Mouse (Mus musculus) inflammation-experienced regulatory T-cells, adult 6 months (primary cell): ENCODE measurements around the gene Pex14. TPM values are rescaled to one million over a fixed set of nuclear protein-coding genes. Genes with fewer than 3 reads are reported as not detected.

Source experiments
- ATAC-seq: one replicate; pipeline ENCODE4 v1.8.0; 2017
- polyA plus RNA-seq, 3 experiments: library from polyadenylated mRNA; unstranded; fragments of 100-300 nt; shearing (Covaris generic); gene quantifications; one replicate each; pipeline ENCODE4 v1.2.1; 2017

Gene Pex14
- polyA plus RNA-seq, 3 experiments from 2014 or later, result 13.0 to 18.4 (median 14.2) TPM

GRCm38 (mm10) chr4:149055847-149056246, 43.8 kb downstream of the Pex14 start:
- ATAC-seq, result no peak

GRCm38 (mm10) chr4:149049351-149050159, 50.1 kb downstream of the Pex14 start:
- ATAC-seq, result no peak

GRCm38 (mm10) chr4:149048625-149049228, 50.9 kb downstream of the Pex14 start:
- no peak for ATAC-seq

DNA sequence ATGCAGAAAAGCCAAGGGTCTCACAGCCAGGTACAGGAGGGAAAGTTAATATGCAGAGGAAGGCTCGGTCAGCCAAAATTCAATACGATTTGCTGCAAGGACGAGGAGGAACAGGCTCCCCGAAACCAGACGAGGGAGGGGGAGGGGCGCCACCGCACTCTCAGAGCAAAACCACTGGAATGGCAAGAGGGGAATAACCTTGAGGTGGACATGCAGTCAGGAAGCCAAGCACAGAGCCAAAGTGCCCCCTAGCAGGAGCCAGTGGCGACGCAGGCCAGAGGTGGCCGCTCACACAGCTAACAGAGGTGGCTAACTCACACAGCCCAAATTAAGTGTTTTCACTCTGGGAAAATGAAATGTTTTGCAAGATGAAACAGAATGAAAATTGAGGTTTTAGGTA, 52.3 kb downstream of the Pex14 start:
- ATAC-seq, result no peak

DNA sequence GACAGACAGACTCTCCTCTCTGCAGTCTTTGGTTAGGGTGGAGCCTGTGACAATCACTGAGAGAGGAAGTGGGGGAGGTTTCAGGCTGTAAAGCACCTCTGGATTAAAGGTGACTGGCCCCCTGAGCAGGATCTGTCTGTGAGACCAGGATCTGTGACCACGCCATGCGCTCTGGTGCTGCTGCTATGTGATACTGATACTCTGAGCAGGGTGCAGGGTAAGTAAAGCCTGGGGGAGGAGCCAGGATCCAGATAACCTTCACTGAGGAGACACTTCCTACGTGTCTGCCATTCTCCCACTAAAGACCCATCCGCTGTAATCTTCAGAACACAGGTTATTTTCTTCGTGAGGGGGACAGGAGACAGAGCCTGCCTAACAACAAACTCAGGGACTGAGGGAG, 53.8 kb downstream of the Pex14 start:
- no peak for ATAC-seq

DNA sequence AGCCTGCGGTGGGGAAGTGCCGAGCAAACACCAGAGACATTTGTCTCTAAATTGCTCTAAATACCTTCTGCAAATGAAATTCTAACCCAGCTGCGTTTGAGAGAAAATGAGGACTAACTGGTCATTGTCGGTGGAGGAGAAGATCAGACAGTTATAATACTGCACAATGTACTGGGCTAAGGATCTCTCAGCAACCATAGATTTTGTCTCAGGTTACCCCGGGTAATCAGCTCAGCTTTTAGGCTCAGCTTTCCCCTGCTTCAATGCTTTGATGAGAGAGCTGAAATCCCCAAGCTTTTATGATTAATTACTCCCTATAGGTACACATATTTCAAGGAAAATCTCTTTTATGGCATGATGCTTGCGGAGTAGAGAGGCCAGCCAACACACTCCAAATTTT, 59.4 kb downstream of the Pex14 start:
- ATAC-seq, result no peak

DNA sequence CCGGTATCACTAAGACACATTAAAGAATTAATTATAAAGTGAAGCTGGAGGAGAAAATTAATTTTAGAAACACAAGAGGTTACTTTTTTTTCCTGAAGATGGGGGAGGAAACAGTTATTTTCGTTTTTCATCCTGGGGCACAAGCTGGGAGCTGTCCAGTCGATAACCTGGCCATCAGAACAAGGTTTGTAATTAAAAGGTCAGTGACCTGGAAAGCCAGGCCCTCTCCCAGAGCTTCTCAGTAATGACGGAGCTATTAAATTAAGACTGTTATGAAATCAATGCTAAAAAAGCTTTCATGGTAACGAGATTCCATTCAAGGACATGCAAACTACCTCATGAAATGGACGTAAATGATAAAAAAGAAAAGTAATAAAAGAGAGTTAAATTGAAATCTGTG, 62.0 kb downstream of the Pex14 start:
- no peak for ATAC-seq

DNA sequence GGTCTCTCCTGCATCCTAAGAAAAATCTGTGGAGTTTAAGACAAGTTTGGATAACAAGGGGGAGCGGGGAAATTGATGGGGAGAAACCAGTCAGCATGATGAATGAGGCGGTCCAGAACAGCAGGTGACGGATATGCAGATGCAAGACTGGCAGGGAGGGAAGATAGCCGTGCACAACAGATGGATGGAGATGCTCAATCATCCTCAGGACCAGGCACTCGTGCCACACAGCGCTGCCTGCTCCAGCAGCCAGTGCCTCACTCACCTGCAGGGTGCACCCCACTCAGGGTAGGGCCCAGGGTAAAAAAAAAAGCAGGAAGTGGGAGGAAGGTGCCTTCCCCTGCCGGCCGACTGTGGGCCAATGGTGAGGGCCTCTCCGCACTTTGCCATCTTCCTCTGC, 63.1 kb downstream of the Pex14 start:
- no peak for ATAC-seq

DNA sequence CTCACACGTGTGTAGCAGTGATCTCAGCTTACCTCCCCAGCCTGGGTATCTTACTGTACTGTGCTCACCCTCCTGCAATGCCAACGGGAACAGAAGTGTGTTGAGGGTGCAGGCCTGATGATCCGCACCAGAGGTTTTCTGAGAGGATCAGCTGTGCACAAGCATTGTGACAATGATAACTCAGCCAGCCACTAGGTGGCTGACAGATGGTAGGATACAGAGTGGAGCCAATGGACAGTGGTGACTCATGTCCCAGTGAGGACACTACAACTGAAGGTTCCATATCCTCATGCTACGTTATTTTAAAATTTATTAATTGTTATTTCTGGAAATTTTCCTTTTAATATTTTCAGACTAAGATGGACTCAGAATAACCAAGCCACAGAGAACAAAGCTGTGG, 68.2 kb downstream of the Pex14 start:
- ATAC-seq, result no peak

GRCm38 (mm10) chr4:149027571-149027970, 72.1 kb downstream of the Pex14 start:
- no peak for ATAC-seq

GRCm38 (mm10) chr4:149025242-149025641, 74.4 kb downstream of the Pex14 start:
- no peak for ATAC-seq

DNA sequence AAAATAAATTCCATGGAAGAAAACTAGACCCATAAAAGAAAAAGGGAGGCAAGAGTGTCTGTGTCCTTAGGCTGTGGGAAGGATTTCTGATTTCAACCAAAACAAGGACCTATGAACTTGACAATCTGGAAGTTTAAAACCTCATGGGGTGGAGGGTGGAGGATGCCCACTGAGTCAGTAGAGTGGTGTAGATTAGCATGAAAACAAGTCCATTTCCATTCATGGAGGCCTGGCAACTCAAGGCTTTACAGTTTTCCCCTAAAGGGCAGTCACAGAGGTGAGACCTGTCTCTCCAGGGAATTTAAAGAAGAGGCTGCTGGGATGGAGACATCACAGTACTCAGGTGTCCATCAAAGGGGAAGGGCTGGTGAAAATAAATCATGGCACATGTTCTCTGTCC, 78.7 kb downstream of the Pex14 start:
- no peak for ATAC-seq

DNA sequence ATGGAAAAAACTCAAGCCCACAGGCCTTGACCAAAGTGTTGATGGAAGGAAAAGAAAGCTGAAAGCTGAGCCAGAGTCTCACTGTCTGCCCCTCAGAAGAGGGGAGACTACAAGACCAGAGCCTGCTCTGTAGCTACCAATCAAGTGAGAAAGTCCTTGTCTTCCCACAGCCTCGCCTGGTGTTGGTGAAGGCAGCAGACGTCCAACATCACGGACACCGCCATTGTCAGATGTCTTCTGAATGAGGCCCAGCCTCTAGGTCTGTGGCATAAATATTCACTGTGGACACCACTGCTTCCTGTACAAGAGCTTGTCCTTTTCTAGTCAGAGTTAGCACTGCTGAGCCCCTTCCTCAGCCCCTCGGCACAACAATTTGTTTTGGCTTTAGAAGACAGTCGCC, 80.2 kb downstream of the Pex14 start:
- no peak for ATAC-seq

GRCm38 (mm10) chr4:149006756-149007155, 92.9 kb downstream of the Pex14 start:
- no peak for ATAC-seq

DNA sequence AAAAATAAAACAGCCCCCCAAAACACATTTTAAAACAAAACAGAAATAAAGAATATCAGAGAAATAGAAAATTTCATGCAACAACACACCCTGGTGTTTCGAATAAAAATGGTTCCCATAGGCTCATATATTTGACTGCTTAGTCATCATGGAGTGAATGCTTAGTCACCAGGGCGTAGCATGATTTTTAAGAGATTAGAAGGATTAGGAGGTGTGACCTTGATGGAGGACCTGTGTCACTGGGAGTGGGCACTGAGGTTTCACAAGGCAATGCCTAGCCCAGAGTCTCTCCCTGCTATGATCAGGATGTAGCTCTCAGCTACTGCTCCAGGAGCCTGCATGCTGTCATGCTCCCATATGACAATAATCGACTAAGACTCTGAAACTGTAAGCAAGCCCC, 93.6 kb downstream of the Pex14 start:
- no peak for ATAC-seq

- ATAC-seq, result no peak
These were observed 97.1 kb downstream of the Pex14 start for GRCm38 (mm10) chr4:149002441-149003093.

- no peak for ATAC-seq
These were observed 98.2 kb downstream of the Pex14 start for GRCm38 (mm10) chr4:149001515-149001914.

DNA sequence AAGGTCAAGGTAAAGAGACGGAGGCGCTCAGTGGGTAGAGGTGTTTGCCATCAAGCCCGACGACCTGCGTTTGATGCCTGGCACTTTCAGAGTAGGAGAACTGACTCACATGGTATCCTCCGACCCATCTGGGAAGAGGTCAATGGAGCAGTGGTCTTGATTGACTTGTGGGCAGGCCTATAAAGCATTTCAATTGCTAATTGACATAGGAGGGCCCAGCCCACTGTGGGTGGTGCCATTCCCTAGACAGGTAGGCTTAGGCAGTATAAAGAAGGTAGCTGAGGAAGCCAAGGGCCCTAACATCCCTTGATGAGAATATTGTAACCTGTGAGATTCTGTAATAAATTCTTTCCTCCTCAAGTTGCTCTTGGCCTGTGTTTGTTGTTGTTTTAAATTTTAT, 98.9 kb downstream of the Pex14 start:
- ATAC-seq, result no peak

DNA sequence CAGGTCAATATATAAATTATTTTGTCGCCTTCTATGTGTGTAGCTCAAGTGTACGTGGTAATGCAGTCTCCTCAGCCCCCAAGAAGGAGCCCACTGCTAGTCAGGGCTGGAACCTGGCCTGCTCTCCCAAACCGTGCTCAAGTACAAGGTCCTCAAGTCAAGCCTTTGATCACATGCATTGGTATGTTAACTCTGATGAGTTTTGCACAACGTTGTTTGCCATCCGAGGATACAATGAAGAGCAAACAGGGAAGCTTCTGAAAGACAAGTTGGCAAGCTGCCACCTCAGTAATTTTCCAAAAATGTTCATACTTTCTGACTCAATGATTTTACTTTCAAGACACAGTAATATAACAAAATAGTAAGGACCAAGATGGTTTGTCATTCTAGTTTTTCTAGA, 105.7 kb downstream of the Pex14 start:
- ATAC-seq, result no peak

DNA sequence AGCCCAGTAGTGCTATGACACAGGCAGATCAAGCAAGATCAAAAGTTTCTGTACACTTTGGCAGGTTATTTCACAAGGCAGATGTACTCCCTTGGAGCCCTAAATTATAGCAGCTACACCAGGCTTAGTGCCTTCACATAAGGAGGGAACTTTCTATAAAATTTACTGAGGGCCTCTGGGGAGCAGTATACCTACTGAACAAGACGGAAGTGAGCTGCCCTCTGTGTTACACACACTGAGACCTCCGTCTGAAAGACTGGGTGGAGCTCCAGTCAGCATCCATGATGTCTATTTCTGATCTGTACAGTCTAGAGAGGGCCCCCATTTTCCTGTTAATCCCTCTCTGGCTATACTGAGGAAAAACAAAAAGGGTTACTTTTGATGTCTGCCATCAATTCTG, 109.6 kb downstream of the Pex14 start:
- no peak for ATAC-seq

- ATAC-seq, result no peak
These were observed 113.9 kb downstream of the Pex14 start for GRCm38 (mm10) chr4:148985541-148986476.

- ATAC-seq, result no peak
These were observed 114.8 kb downstream of the Pex14 start for GRCm38 (mm10) chr4:148984701-148985540.
